Mouse (Mus musculus) left cerebral cortex, postnatal 10 days (tissue): ENCODE results near the gene Zbtb45. TPM values are rescaled to one million over a fixed set of nuclear protein-coding genes. Genes with fewer than 3 reads are reported as not detected.

Experiments used
- DNase-seq, 2 experiments: peaks; one replicate each; pipeline ENCODE4 v3.0.0; 2021 to 2022; ENCODE audit warnings: low spot score in 2 of 2, mixed read lengths in 1 of 2; ENCODE audit errors: extremely low spot score in 1 of 2
- intact Hi-C: fragments of 180-260 bp; cut with DNase I; formaldehyde crosslinking; loops from one replicate; pipeline ENCODE4 v1.15.1; 2025
- total RNA-seq, 2 experiments: library from RNA; stranded (reverse); gene quantifications; 2 replicates each; pipeline ENCODE4 v1.2.3; 2021

The Zbtb45 gene
- total RNA-seq, 2 experiments from 2014 or later = 31.3 to 32.1 TPM

- intact Hi-C loops = no loop called here
- DNase-seq = no peak
These were observed 38.9 kb downstream of the Zbtb45 start for GRCm38 (mm10) chr7:12970906-12971305.

- intact Hi-C loops = loop anchor here (10.0 kb wide), 1 partner anchor 51 kb away; no protein-coding TSS in a partner anchor
- peak; percentile 33 to 82 for DNase-seq
These were observed 43.6 kb downstream of the Zbtb45 start for GRCm38 (mm10) chr7:12966104-12966845.

GRCm38 (mm10) chr7:12965678-12966091, 44.1 kb downstream of the Zbtb45 start, which contains the start of gene Zfp324:
Zfp324 (plus strand) TSS chr7:12965838.
- intact Hi-C loops = loop anchor here (10.0 kb wide), 1 partner anchor 51 kb away; no protein-coding TSS in a partner anchor
- DNase-seq = peak; percentile 92 to 95

GRCm38 (mm10) chr7:12961511-12962141, 48.2 kb downstream of the Zbtb45 start:
- DNase-seq = peak; percentile 33 to 63
- intact Hi-C loops = loop anchor here (10.0 kb wide), 1 partner anchor 47 kb away; no protein-coding TSS in a partner anchor

- DNase-seq = no peak
- intact Hi-C loops = loop anchor here (10.0 kb wide), 1 partner anchor 45 kb away; no protein-coding TSS in a partner anchor
These were observed 50.1 kb downstream of the Zbtb45 start for GRCm38 (mm10) chr7:12959718-12960117.

GRCm38 (mm10) chr7:12958948-12959347, 50.9 kb downstream of the Zbtb45 start:
- DNase-seq = no peak
- intact Hi-C loops = no loop called here

- DNase-seq = no peak
- intact Hi-C loops = no loop called here
These were observed 52.3 kb downstream of the Zbtb45 start for GRCm38 (mm10) chr7:12957511-12957910.

- intact Hi-C loops = no loop called here
- DNase-seq = no peak
These were observed 54.9 kb downstream of the Zbtb45 start for GRCm38 (mm10) chr7:12954896-12955295.

Other genes with a start within 250 kb of the Zbtb45 start
- 10 to 100 TPM; 22.1 to 23.4 TPM for gene Zscan18, start 206.4 kb downstream of the Zbtb45 start, total RNA-seq
- gene Zfp329, start 191.2 kb downstream of the Zbtb45 start, total RNA-seq = 10 to 100 TPM; 20.2 to 20.9 TPM
- gene Zfp110, start 175.3 kb downstream of the Zbtb45 start, total RNA-seq = 10 to 100 TPM; 14.5 to 16.7 TPM
- 1 to 10 TPM; 7.5 to 7.7 TPM for gene Zfp128, start 128.9 kb downstream of the Zbtb45 start, total RNA-seq
- gene Zscan22, start 112.2 kb downstream of the Zbtb45 start, total RNA-seq = 10 to 100 TPM; 11.2 to 12.3 TPM
- 100 to 1,000 TPM; 507 to 513 TPM for gene Rps5, start 87.7 kb downstream of the Zbtb45 start, total RNA-seq
- 1 to 10 TPM; 1.3 to 1.6 TPM for gene Rnf225, start 82.6 kb downstream of the Zbtb45 start, total RNA-seq
- 10 to 100 TPM; 15.3 to 16.7 TPM for gene Zfp324, start 44.2 kb downstream of the Zbtb45 start, total RNA-seq
- 1 to 10 TPM; 6.5 to 8.0 TPM for gene Zfp446, start 32.2 kb downstream of the Zbtb45 start, total RNA-seq
- under 1 TPM in 1 of 2 experiments, not detected in 1; 0.20 TPM for gene Slc27a5, start 11.8 kb downstream of the Zbtb45 start, total RNA-seq
- gene Trim28, start 10.9 kb downstream of the Zbtb45 start, total RNA-seq = 100 to 1,000 TPM; 252 to 265 TPM
- gene Chmp2a, start 24.8 kb upstream of the Zbtb45 start, total RNA-seq = 100 to 1,000 TPM; 133 to 134 TPM
- gene Ube2m, start 28.2 kb upstream of the Zbtb45 start, total RNA-seq = 100 to 1,000 TPM; 221 to 229 TPM
- 10 to 100 TPM; 15.2 to 15.9 TPM for gene Mzf1, start 44.7 kb upstream of the Zbtb45 start, total RNA-seq
- under 1 TPM in 1 of 2 experiments, not detected in 1; 0.06 TPM for gene Vmn1r85, start 85.1 kb upstream of the Zbtb45 start, total RNA-seq
- gene Vmn1r86, start 109.9 kb upstream of the Zbtb45 start, total RNA-seq = not detected
- not detected for gene Vmn1r87, start 130.1 kb upstream of the Zbtb45 start, total RNA-seq
- under 1 TPM; 0.17 to 0.20 TPM for gene Vmn1r88, start 149.5 kb upstream of the Zbtb45 start, total RNA-seq
- not detected for gene Vmn1r89, start 203.0 kb upstream of the Zbtb45 start, total RNA-seq